ENCODE assay signal across 23 mouse cellular contexts in the genomic region with DNA sequence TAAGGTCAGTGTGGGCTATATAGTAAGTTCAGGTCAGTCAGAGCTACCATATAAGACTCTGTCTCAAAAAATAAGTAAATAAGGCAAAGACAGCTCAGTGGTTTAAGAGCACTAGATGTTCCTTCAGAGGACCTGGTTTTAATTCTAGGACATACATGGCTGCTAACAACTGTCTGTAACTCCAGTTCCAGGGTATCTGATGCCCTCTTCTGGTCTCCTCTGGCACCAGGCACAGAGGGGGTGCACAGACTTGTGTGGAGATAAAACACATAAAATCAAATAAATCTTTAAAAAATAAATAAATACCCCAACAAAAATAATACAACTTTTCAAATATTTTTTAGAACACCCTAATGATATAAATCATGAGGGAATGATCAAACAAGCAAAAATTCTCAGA. TPM values are rescaled to one million over a fixed set of nuclear protein-coding genes. Genes with fewer than 3 reads are reported as not detected.
DNase-seq lines count a peak whose midpoint lies in the region; ATAC-seq and TF ChIP-seq lines count a peak whose summit lies in the region.
"Had no signal": no experiment of that assay in that cellular context is flagged by ENCODE, and none has a peak within 500 bp of the region (broad histone marks: within the 10 kb centered on the region; RNA-seq: fewer than 3 reads in every experiment).

No protein-coding gene starts in this region.

- H3K4me1 ChIP-seq in heart, embryonic 14.5 days (ENCODE audit: control insufficient read depth in 2 of 2, insufficient read depth in 2 of 2, low read length in 2 of 2) = peaks cover 0 to 33% of the 10 kb centered on the region in 2 experiments; a peak in 3 of 4 replicates
- peaks cover 19 to 31% of the 10 kb centered on the region in 2 experiments for H3K4me1 ChIP-seq in MEL (ENCODE audit: control insufficient read depth in 1 of 2, insufficient read depth in 2 of 2, low read length in 2 of 2)
- H3K4me1 ChIP-seq in liver, embryonic 12.5 days = peaks cover 67% of the 10 kb centered on the region
- H3K4me1 ChIP-seq: stomach, embryonic 15.5 days had no signal

- no peak overlapping the region for H3K9ac ChIP-seq in heart, embryonic 14.5 days (ENCODE audit: low read length)
- H3K9ac ChIP-seq in MEL (ENCODE audit: control insufficient read depth, low read depth, low read length, poor library complexity, severe bottlenecking) = no peak overlapping the region
- no peak overlapping the region for H3K9ac ChIP-seq in liver, embryonic 12.5 days
- H3K9ac ChIP-seq: embryonic facial prominence, embryonic 15.5 days; forebrain, embryonic 13.5 days; hindbrain, embryonic 14.5 days; limb, embryonic 15.5 days; stomach, embryonic 15.5 days had no signal

- peak overlapping the region in 1 of 2 experiments; percentile 97; a peak in 1 of 4 replicates for H3K4me3 ChIP-seq in heart, embryonic 14.5 days (ENCODE audit: control insufficient read depth in 1 of 2, insufficient read depth in 1 of 2, low read depth in 1 of 2, low read length in 2 of 2)
- no peak overlapping the region; a peak in 1 of 4 replicates for H3K4me3 ChIP-seq in MEL (ENCODE audit: control insufficient read depth in 1 of 2, insufficient read depth in 1 of 2, low read depth in 2 of 2, low read length in 2 of 2)
- H3K4me3 ChIP-seq in liver, embryonic 12.5 days = no peak overlapping the region

- H3K79me2 ChIP-seq in MEL (ENCODE audit: control insufficient read depth, insufficient read depth, low read length, poor library complexity) = peaks cover 40% of the 10 kb centered on the region

- TF ChIP-seq EP300 in MEL (IDR thresholded peaks at IDR 0.05; ENCODE audit: low read depth in 1 of 2, low read length in 2 of 2) = no peak

- no peaks in the 10 kb centered on the region for H3K9me3 ChIP-seq in heart, embryonic 14.5 days (ENCODE audit: control insufficient read depth, low read length)
- no peaks in the 10 kb centered on the region for H3K9me3 ChIP-seq in MEL (replicated peaks; ENCODE audit: insufficient read depth, low read length)
- H3K9me3 ChIP-seq in liver, embryonic 12.5 days (replicated peaks) = no peaks in the 10 kb centered on the region
- H3K9me3 ChIP-seq: embryonic facial prominence, embryonic 15.5 days; forebrain, embryonic 13.5 days; heart, embryonic 10.5 days; limb, embryonic 15.5 days; megakaryocyte, embryonic 14.5 days; stomach, embryonic 15.5 days had no signal

- H3K27me3 ChIP-seq in heart, embryonic 14.5 days (ENCODE audit: control insufficient read depth, insufficient read depth, low read length) = no peaks in the 10 kb centered on the region
- no peaks in the 10 kb centered on the region for H3K27me3 ChIP-seq in MEL (ENCODE audit: control insufficient read depth in 1 of 2, insufficient read depth in 2 of 2, low read length in 2 of 2)
- no peaks in the 10 kb centered on the region for H3K27me3 ChIP-seq in liver, embryonic 12.5 days (replicated peaks)
- H3K27me3 ChIP-seq: embryonic facial prominence, embryonic 15.5 days; forebrain, embryonic 13.5 days; limb, embryonic 15.5 days; megakaryocyte, embryonic 14.5 days; stomach, embryonic 15.5 days had no signal

- peak in 2 of 3 experiments; percentile 42 to 53; a peak in 4 of 6 replicates for TF ChIP-seq CTCF in MEL (IDR thresholded peaks at IDR 0.05 in 2 of 3, conservative IDR thresholded peaks at IDR 0.05 in 1 of 3; ENCODE audit: control insufficient read depth in 1 of 3, insufficient read depth in 1 of 3, low read depth in 2 of 3, low read length in 3 of 3, poor library complexity in 1 of 3, severe bottlenecking in 1 of 3)

- H3K27ac ChIP-seq in heart, embryonic 14.5 days (replicated peaks in 1 of 2; ENCODE audit: control insufficient read depth in 1 of 2, insufficient read depth in 1 of 2, low read depth in 2 of 2, low read length in 2 of 2) = no peak overlapping the region
- H3K27ac ChIP-seq in MEL (ENCODE audit: control insufficient read depth, low read depth, low read length) = no peak overlapping the region
- H3K27ac ChIP-seq in liver, embryonic 12.5 days = no peak overlapping the region
- H3K27ac ChIP-seq: embryonic facial prominence, embryonic 15.5 days; forebrain, embryonic 13.5 days; heart, embryonic 10.5 days; hindbrain, embryonic 14.5 days; limb, embryonic 15.5 days; stomach, embryonic 15.5 days had no signal

- H3K36me3 ChIP-seq in heart, embryonic 14.5 days (ENCODE audit: control insufficient read depth, insufficient read depth, low read length) = no peaks in the 10 kb centered on the region
- peaks cover 0 to 25% of the 10 kb centered on the region in 2 experiments; a peak in 3 of 4 replicates for H3K36me3 ChIP-seq in MEL (ENCODE audit: control insufficient read depth in 1 of 2, insufficient read depth in 2 of 2, low read length in 2 of 2)
- no peaks in the 10 kb centered on the region for H3K36me3 ChIP-seq in liver, embryonic 12.5 days
- H3K36me3 ChIP-seq: embryonic facial prominence, embryonic 15.5 days; heart, embryonic 10.5 days; limb, embryonic 15.5 days; stomach, embryonic 15.5 days had no signal

- DNase-seq in heart, adult 11 months = no peak
- DNase-seq in 416B (ENCODE audit: low read depth) (peak; percentile 56), MEL (ENCODE audit: low read depth, low spot score) (peak; percentile 55)
- DNase-seq in cerebellum, adult 11-12 months = no peak
- no peak for DNase-seq in left cerebral cortex, postnatal 10 days (ENCODE audit: extremely low spot score in 1 of 2, low spot score in 2 of 2)
- no peak for DNase-seq in spleen, postnatal 36 days (ENCODE audit: low spot score in 2 of 2)
- DNase-seq: adrenal gland, postnatal 36 days; cerebellum, adult 9-10 months; gastrocnemius, postnatal 25 days; kidney, adult 18-20 months; kidney, postnatal 25 days; layer of hippocampus, adult 9-11 months; lung, postnatal 14 days; right cerebral cortex, adult 18-20 months had no signal

- no peak for TF ChIP-seq POLR2A in MEL (IDR thresholded peaks at IDR 0.05; ENCODE audit: control insufficient read depth in 1 of 2, insufficient read depth in 1 of 2, low read depth in 1 of 2, low read length in 2 of 2, poor library complexity in 1 of 2)

- intact Hi-C loops in left cerebral cortex, postnatal 10 days (cut with DNase I) = loop anchor here (5.0 kb wide), 1 partner anchor 142 kb away; no protein-coding TSS in a partner anchor

- no peak for ATAC-seq in heart, embryonic 14.5 days (ENCODE audit: insufficient number of reproducible peaks, insufficient read depth, low FRiP score, low read depth)
- no peak for ATAC-seq in liver, embryonic 12.5 days
- ATAC-seq: forebrain, embryonic 13.5 days had no signal

- peak; percentile 14 for TF ChIP-seq RAD21 in MEL (IDR thresholded peaks at IDR 0.05; ENCODE audit: low read depth, low read length)

- peak overlapping the region; percentile 76 for H3K4me2 ChIP-seq in heart, embryonic 14.5 days (ENCODE audit: low read length)
- 0 out of 2 replicates have a peak overlapping the region, but pooled peaks have one; percentile 75 for H3K4me2 ChIP-seq in liver, embryonic 12.5 days
- H3K4me2 ChIP-seq: embryonic facial prominence, embryonic 15.5 days had no signal

TF ChIP-seq in MEL, 35 proteins besides CTCF, POLR2A, EP300 and RAD21:
- TF ChIP-seq CHD1 (IDR thresholded peaks at IDR 0.05; ENCODE audit: low read depth, low read length) (no peak), SMC3 (IDR thresholded peaks at IDR 0.05; ENCODE audit: low read depth, low read length) (peak; percentile 32; the same call in 1 of the 2 replicates), GABPA (IDR thresholded peaks at IDR 0.05; ENCODE audit: low read depth, low read length) (no peak), ZMIZ1 (IDR thresholded peaks at IDR 0.05; ENCODE audit: low read depth, low read length) (no peak), TAL1 (IDR thresholded peaks at IDR 0.05; ENCODE audit: low read length) (no peak), NRF1 (IDR thresholded peaks at IDR 0.05; ENCODE audit: insufficient read depth, low read depth, low read length, poor library complexity, severe bottlenecking) (no peak), USF2 (IDR thresholded peaks at IDR 0.05; ENCODE audit: borderline replicate concordance in 1 of 2, insufficient read depth in 1 of 2, low read depth in 1 of 2, low read length in 2 of 2) (no peak), SIN3A (IDR thresholded peaks at IDR 0.05; ENCODE audit: low read length) (0 out of 2 replicates have a peak, but pooled peaks have one; percentile 2), E2F4 (IDR thresholded peaks at IDR 0.05; ENCODE audit: borderline replicate concordance, low read depth, low read length) (no peak), KAT2A (conservative IDR thresholded peaks at IDR 0.05; ENCODE audit: low read depth, low read length) (no peak), CHD2 (IDR thresholded peaks at IDR 0.05; ENCODE audit: low read length) (no peak), ETS1 (IDR thresholded peaks at IDR 0.05; ENCODE audit: low read depth, low read length) (no peak), BHLHE40 (IDR thresholded peaks at IDR 0.05; ENCODE audit: borderline replicate concordance, low read depth, low read length) (no peak), TCF12 (IDR thresholded peaks at IDR 0.05; ENCODE audit: low read depth, low read length) (no peak)

RNA-seq across cellular contexts. Expression of a gene that starts 2.4 kb away (rescaled TPM):
- polyA plus RNA-seq in heart, embryonic 14.5 days (2014; fragmentation: Nextera tagmentation; extraction: Ambion mirVana) = 81.1 and 95.6 TPM in 2 replicates
- total RNA-seq in MEL (2012; rRNA removed) = 24.0 and 26.2 TPM in 2 replicates
- 10 to 100 TPM in 1 of 2 experiments, not detected in 1; 24.1 TPM for polyA plus RNA-seq in MEL (2012; ENCODE audit: insufficient read depth in 1 of 2, insufficient read length in 2 of 2, low read depth in 1 of 2, low replicate concordance in 2 of 2, missing spikeins in 1 of 2)
- polyA plus RNA-seq in liver, embryonic 12.5 days (2016; fragmentation: Nextera tagmentation; extraction: Ambion mirVana) = 55.7 and 55.8 TPM in 2 replicates
- total RNA-seq in left cerebral cortex, postnatal 10 days (2021) = 100 to 1,000 TPM; 174 to 177 TPM

Comparison
In these comparisons a context has a peak if more than half of its experiments do, and no peak if none do; other contexts are left out.
1. DNase-seq: peak in 416B (single experiment) and MEL (single experiment); none in heart, adult 11 months (single experiment), cerebellum, adult 11-12 months (single experiment), left cerebral cortex, postnatal 10 days (0 of 2) and spleen, postnatal 36 days (0 of 2).